Mouse (Mus musculus): Measurements from ENCODE around the gene Nos1ap. TPM values are rescaled to one million over a fixed set of nuclear protein-coding genes. Genes with fewer than 3 reads are reported as not detected.
A peak's percentile ranks its signal among the peaks of the same experiment; 100 is the strongest.

Gene Nos1ap
- polyA plus RNA-seq, 1 experiment from 2014 or later = 15.9 TPM

DNA sequence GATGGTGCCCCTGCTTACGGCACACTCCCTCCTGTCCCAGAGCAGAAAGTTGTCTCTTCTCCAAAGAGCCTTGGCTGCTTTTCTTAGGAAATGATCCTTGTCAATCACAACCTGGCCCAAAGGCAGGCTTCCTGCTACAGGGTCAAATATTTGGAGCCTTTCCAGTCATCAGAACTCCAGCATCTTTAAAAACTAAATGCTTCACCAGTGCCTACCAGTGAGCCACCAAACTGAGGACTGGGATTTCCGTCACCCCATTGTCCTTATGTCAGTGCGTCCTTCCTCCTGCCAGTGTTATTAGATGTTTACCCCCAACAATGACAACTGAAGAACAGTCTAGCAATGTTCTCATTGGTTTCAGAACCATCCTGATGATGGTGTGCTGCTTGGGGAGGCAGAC, 28.9 kb downstream of the Nos1ap start:
- Histone ChIP-seq H3K27me3 (no peaks in the 10 kb centered on the region), H3K9me3 (no peaks in the 10 kb centered on the region), H3K4me3 (no peak overlapping the region), H3K4me2 (replicated peaks) (no peak overlapping the region), H3K4me1 (no peaks in the 10 kb centered on the region), H3K36me3 (no peaks in the 10 kb centered on the region), H3K27ac (no peak overlapping the region), H3K9ac (no peak overlapping the region)
- ATAC-seq (ENCODE audit: low FRiP score, low read depth) = no peak
- WGBS = 83% methylated on average over 3 of the region's 3 CpGs

DNA sequence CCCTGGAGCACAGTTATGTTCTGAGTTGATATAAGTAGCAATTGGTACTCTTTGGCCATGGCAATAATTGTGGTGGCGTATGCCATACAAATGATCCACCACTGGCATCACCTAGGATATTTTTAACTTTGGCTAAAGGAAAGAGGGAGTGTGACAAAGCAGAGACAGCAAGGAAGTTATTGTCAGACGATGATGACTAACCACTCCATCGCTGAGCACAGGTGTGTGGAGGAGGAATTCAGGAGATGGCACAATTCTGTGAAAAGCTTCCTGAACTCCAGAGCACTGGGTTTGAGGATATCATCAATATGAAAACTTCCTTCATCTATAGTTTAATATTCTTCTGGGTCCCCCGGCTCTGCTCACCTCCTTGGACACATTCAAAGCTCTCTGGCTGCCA, 31.7 kb downstream of the Nos1ap start:
- ATAC-seq (ENCODE audit: low FRiP score, low read depth) = no peak
- WGBS = 91% methylated on average over 4 of the region's 4 CpGs

DNA sequence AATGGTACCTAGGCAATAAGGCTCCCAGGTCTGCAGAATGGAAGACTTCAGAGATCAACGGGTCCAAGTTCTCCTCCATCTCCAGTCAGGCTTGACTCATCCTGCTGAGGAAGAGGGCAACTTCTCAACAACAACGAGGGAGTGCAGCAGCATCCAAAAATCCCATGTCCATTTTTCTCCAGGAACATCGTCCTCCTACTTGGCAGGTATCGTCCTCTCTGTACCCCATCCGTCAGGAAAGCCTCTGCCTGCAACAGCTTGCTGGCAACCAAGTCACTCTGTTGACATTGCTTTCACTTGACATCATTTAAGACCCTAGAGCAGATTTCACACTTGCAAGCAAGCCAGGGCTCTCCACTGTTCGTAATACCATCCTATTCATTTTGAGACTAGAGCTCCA, 33.0 kb downstream of the Nos1ap start:
- H3K4me3 ChIP-seq = no peak overlapping the region
- H3K4me2 ChIP-seq (replicated peaks) = no peak overlapping the region
- ATAC-seq (ENCODE audit: low FRiP score, low read depth) = no peak
- H3K9me3 ChIP-seq = no peaks in the 10 kb centered on the region; the same call in 1 of the 2 replicates
- 90% methylated on average over 6 of the region's 6 CpGs for WGBS
- peaks cover 5% of the 10 kb centered on the region; the same call in 1 of the 2 replicates for H3K4me1 ChIP-seq
- H3K9ac ChIP-seq = no peak overlapping the region
- no peaks in the 10 kb centered on the region for H3K27me3 ChIP-seq
- no peaks in the 10 kb centered on the region for H3K36me3 ChIP-seq
- H3K27ac ChIP-seq = no peak overlapping the region

More for the DNA sequence above, 31.7 kb downstream of the Nos1ap start:
- no peaks in the 10 kb centered on the region for H3K27me3 ChIP-seq
- no peaks in the 10 kb centered on the region for H3K9me3 ChIP-seq
- H3K9ac ChIP-seq = no peak overlapping the region
- peaks cover 5% of the 10 kb centered on the region; the same call in 1 of the 2 replicates for H3K4me1 ChIP-seq
- no peak overlapping the region for H3K4me2 ChIP-seq (replicated peaks)
- H3K36me3 ChIP-seq = no peaks in the 10 kb centered on the region
- H3K4me3 ChIP-seq = no peak overlapping the region
- no peak overlapping the region for H3K27ac ChIP-seq

DNA sequence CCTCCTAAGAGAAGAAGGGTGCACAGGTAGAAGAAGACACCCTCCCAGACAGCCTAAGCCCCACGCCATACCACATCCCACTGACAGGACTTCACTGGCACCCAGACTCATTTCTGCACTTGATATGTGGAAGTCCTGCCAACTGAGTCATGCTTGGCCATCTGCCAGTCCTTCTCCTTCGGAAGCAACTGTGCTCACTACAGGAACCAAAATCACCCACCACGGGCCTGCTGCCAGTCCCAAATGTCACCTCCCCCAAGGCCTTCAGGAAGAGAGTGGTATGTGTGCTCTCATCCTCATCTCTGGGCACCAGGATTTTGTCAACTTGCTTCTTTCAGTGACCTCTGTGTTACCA, 34.7 kb downstream of the Nos1ap start:
- 76% methylated on average over 3 of the region's 3 CpGs for whole genome bisulfite sequencing
- Histone ChIP-seq H3K4me2 (replicated peaks) (no peak overlapping the region), H3K9me3 (no peaks in the 10 kb centered on the region; the same call in 1 of the 2 replicates), H3K9ac (no peak overlapping the region), H3K27ac (no peak overlapping the region), H3K4me1 (peaks cover 10% of the 10 kb centered on the region; the same call in 1 of the 2 replicates), H3K36me3 (no peaks in the 10 kb centered on the region), H3K4me3 (no peak overlapping the region), H3K27me3 (no peaks in the 10 kb centered on the region)
- no peak for ATAC-seq (ENCODE audit: low FRiP score, low read depth)

DNA sequence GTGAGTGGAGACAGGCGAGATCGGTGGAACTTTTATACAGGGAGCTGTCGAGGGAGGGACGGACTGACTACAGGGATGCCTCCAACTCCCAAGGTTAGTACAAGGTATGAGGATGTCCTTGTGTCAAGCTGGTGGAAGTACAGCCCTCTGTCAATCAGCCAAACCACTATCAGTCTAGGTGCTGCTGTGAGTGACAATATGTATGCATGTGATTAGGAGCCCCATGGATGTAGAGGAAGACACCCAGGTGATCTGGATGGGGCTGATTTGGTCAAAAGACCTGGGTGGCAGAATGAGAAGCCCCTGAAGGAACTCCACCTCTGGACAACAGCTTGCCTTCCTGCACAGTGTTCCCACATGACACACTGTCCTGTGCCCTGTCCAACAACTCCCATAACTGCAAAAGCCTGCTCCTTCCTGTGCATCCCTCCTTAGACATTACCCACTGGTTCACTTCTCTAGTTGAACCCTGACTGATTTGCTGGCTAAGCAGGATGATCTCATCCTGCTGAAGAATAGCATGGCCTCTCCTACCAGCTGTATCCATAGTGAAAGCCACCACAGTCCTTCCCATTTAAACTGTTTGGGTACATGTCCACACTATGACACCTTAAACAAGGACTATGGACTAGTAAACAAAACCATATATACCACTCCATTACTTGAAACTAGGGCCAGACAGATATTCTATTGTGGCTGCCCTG, 35.3 kb downstream of the Nos1ap start:
- Histone ChIP-seq H3K4me2 (replicated peaks) (no peak overlapping the region), H3K9ac (no peak overlapping the region), H3K4me3 (no peak overlapping the region), H3K9me3 (no peaks in the 10 kb centered on the region; the same call in 1 of the 2 replicates), H3K27ac (no peak overlapping the region), H3K36me3 (no peaks in the 10 kb centered on the region), H3K4me1 (peaks cover 10% of the 10 kb centered on the region; the same call in 1 of the 2 replicates), H3K27me3 (no peaks in the 10 kb centered on the region)
- no peak for ATAC-seq (ENCODE audit: low FRiP score, low read depth)
- 91% methylated on average over 4 of the region's 4 CpGs for WGBS

DNA sequence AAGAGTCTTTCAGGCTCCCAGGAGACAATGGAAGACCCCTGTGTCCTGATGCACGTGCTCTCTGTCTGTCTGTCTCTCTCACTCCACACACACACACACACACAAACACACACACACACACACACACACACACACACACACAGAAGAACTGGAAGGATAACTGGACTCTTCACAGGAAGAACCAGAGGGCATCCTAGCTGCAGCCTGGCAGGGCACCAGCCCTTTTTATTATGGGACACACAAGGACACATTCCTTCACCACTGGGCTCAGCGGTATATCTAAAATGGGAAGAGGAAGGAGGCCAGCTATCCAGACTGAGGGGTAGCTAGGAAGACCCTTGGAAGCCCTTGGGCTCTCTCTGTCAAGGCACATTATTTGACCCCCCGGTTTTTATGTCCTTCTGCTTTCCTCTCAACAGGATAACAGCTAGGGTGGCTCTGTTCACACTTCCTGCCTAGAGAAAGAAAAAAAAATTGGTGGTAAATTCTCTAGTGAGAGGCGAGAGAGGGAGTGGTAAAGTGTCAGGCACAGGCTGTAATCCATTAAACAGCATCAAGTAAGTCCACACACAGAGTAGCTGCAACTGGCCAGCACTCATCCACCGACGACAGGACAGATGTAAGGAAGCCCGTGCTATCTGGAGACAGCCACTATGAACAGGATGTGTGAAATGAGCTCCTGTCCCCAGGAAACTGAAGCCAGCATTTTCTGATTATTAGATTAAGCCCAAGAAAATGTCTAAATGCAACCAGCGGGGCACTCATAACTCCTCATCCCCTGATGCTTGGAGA, 38.8 kb downstream of the Nos1ap start:
- ATAC-seq (ENCODE audit: low FRiP score, low read depth) = no peak
- WGBS = 33% methylated on average over 8 of the region's 8 CpGs
- no peak overlapping the region for H3K4me3 ChIP-seq

DNA sequence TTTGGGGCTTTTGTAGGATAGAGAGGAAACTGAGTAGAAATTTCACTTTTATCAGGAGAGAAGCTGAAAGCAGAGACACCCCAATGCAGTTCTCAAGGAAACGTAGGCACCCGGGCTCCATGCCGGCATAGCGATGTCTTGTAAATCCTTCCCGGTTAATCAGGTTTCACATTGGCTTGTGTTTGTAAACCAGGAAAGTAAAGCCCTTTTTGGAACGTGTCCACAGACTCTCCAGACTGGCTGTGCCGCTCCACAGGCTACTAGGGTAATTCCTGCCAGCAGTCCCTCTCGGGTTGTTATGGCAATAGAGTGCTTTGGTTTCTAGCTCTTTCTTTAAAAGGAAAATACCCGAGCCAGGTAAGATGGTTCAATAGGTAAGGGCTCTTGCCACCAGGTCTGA, 40.6 kb downstream of the Nos1ap start:
- no peak overlapping the region for H3K9ac ChIP-seq

More for the DNA sequence above, 38.8 kb downstream of the Nos1ap start:
- Histone ChIP-seq H3K27ac (no peak overlapping the region), H3K9me3 (no peaks in the 10 kb centered on the region; the same call in 1 of the 2 replicates), H3K36me3 (no peaks in the 10 kb centered on the region), H3K9ac (no peak overlapping the region; the same call in 1 of the 2 replicates), H3K4me2 (replicated peaks) (no peak overlapping the region), H3K27me3 (no peaks in the 10 kb centered on the region), H3K4me1 (peaks cover 18% of the 10 kb centered on the region)

DNA sequence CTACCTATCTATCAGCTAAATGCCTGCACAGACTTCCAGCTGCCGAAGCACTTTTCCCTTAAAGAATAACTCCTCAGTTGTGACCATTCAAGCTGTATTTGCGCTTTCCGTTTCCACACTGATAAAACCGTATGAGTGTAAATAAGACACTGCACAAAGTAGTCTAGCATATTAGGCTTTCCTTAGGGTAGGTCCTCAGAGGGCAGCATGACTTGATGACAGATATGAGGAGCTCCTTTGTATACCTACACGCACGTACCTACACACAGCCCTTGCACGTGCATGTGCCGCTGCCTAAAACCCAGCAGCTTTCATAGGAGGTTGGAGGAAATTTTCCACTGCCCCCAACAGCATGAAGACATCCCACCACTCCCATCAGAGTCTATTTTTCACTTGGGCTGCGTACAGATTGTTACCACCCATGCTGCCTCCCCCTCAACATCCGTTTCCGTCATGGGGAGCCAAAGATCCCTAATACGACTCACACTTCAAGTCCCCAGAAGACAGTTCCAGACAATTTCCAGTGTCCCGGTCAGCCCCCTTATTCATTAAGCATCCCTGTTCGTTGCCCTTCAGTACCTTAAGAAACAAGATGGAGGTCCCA, 41.4 kb downstream of the Nos1ap start:
- H3K4me3 ChIP-seq = no peak overlapping the region
- 89% methylated on average over 14 of the region's 14 CpGs for WGBS

More for the DNA sequence above, 40.6 kb downstream of the Nos1ap start:
- Histone ChIP-seq H3K36me3 (no peaks in the 10 kb centered on the region), H3K4me3 (no peak overlapping the region), H3K9me3 (no peaks in the 10 kb centered on the region; the same call in 1 of the 2 replicates), H3K4me2 (replicated peaks) (peak overlapping the region; percentile 30), H3K27me3 (no peaks in the 10 kb centered on the region), H3K27ac (no peak overlapping the region), H3K4me1 (peaks cover 13% of the 10 kb centered on the region)
- 30% methylated on average over 9 of the region's 9 CpGs for WGBS
- no peak; the same call in 1 of the 2 replicates for ATAC-seq (ENCODE audit: low FRiP score, low read depth)

DNA sequence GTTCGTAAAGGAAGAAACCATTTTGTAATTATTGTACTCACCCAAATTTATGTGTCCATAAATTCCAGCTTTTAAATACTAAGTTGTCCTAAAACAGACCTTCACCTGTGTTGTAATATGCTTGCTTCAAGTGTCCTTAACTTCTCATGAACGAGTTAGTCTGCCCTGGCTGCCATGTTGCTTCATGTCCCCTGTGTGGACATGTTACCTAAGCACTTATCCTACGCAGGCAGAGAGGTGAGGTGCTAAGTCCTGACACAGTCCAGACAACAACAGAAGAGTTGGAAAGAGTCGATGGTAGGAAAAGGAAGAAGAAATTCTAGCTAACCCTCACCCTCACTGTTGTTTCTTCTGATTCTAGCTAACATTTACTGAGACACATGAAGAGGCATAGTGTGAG, 43.4 kb downstream of the Nos1ap start:
- no peak for ATAC-seq (ENCODE audit: low FRiP score, low read depth)
- Histone ChIP-seq H3K9ac (no peak overlapping the region), H3K4me1 (peaks cover 13% of the 10 kb centered on the region), H3K27me3 (no peaks in the 10 kb centered on the region), H3K4me3 (no peak overlapping the region), H3K9me3 (0 out of 2 replicates have a peak, but pooled peaks cover 3% of the 10 kb centered on the region), H3K36me3 (no peaks in the 10 kb centered on the region), H3K4me2 (replicated peaks) (no peak overlapping the region), H3K27ac (no peak overlapping the region)
- WGBS = 85% methylated on average over 4 of the region's 4 CpGs

More for the DNA sequence above, 41.4 kb downstream of the Nos1ap start:
- Histone ChIP-seq H3K4me2 (replicated peaks) (0 out of 2 replicates have a peak overlapping the region, but pooled peaks have one; percentile 30), H3K36me3 (no peaks in the 10 kb centered on the region), H3K27ac (no peak overlapping the region), H3K4me1 (peaks cover 13% of the 10 kb centered on the region), H3K27me3 (no peaks in the 10 kb centered on the region), H3K9me3 (no peaks in the 10 kb centered on the region; the same call in 1 of the 2 replicates), H3K9ac (no peak overlapping the region)
- ATAC-seq (ENCODE audit: low FRiP score, low read depth) = no peak

DNA sequence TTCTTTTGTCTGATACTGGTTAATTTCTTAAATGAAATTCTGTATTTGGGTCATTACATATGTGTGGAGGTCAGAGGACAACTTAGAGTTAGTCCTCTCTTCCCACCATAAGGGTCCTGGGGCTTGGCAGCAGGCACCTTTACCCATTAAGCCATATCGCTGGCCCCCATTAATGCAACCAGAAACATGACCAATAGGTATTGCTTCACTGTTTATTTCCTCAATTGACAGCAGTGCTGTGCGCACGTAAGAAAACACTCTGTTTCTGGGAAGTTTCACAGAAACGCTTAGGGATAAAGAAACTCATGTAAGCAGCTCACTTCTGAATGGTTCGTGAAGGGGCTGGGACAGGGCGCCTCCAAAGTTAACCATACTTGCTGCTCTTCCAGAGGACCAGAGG, 44.4 kb downstream of the Nos1ap start:
- H3K27ac ChIP-seq = no peak overlapping the region
- peaks cover 8% of the 10 kb centered on the region for H3K4me1 ChIP-seq
- no peak overlapping the region for H3K9ac ChIP-seq
- H3K9me3 ChIP-seq = 0 out of 2 replicates have a peak, but pooled peaks cover 7% of the 10 kb centered on the region
- H3K4me3 ChIP-seq = no peak overlapping the region
- no peak for ATAC-seq (ENCODE audit: low FRiP score, low read depth)
- 87% methylated on average over 6 of the region's 6 CpGs for WGBS
- no peaks in the 10 kb centered on the region for H3K36me3 ChIP-seq
- H3K27me3 ChIP-seq = no peaks in the 10 kb centered on the region
- H3K4me2 ChIP-seq (replicated peaks) = no peak overlapping the region

DNA sequence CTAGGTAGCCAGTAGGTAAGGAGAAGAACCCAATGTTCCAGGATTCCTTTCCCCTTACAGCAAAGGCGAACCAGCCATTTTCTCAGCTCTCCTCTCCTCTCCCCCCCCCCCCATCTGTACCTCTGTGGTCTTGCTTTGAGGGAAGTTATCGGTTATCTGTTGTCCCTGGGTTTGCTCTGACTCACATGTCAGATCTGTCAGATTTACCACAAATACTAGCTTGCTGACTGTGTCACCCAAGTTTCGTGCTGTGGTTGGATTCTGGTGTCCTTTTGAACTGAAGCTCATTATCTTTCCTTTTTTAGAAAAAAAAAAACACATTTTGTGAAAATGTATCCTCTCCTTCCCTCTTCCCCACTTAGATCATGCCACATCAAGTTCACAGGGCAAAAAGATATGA, 50.2 kb downstream of the Nos1ap start:
- H3K27ac ChIP-seq = no peak overlapping the region
- H3K27me3 ChIP-seq = no peaks in the 10 kb centered on the region
- no peak for ATAC-seq (ENCODE audit: low FRiP score, low read depth)
- H3K9ac ChIP-seq = no peak overlapping the region
- H3K4me1 ChIP-seq = no peaks in the 10 kb centered on the region
- H3K9me3 ChIP-seq = 0 out of 2 replicates have a peak, but pooled peaks cover 7% of the 10 kb centered on the region
- 88% methylated on average over 3 of the region's 3 CpGs for WGBS
- no peaks in the 10 kb centered on the region for H3K36me3 ChIP-seq
- H3K4me3 ChIP-seq = no peak overlapping the region
- H3K4me2 ChIP-seq (replicated peaks) = no peak overlapping the region
